Mouse (Mus musculus): Measurements from ENCODE around the gene Gm20765. TPM values are rescaled to one million over a fixed set of nuclear protein-coding genes. Genes with fewer than 3 reads are reported as not detected.
"Not testable (repeated sequence)": the region's sequence is repeated elsewhere in the genome, so short reads cannot be mapped to it uniquely, and the experiment has no call there.

Gm20765 gene
- polyA plus RNA-seq (2015; fragmentation: Nextera tagmentation; extraction: Ambion mirVana), result not detected in 2 replicates

DNA sequence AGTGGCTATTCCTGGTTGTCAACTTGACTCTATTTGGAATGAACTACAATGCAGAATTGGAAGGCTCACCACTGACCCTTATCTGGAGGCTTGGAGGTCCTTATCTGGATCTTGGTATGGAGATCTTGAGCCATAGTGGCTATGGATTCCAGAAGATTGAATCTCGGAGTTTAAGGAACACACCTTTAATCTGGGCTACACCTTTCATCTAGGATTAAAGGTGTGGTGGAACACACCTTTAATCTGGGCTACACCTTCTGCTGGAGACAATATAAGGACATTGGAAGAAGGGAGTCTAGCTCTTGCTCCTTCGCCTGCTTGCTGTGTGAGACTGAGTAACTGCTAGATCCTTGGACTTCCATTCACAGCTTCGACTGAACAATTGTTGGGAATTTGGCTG is at the start of gene Gm20765:
Gene Gm20765, plus strand, starts transcription at position 301 of the 400 bp plus-strand sequence.
- not testable (repeated sequence) for H3K9me3 ChIP-seq (ENCODE audit: control insufficient read depth); H3K27me3 ChIP-seq (replicated peaks; ENCODE audit: control insufficient read depth, insufficient read depth, low read length); H3K4me3 ChIP-seq (ENCODE audit: low read depth, low read length); ATAC-seq; H3K36me3 ChIP-seq (ENCODE audit: control insufficient read depth, insufficient read depth); H3K9ac ChIP-seq (ENCODE audit: low read depth, low read length); H3K27ac ChIP-seq (ENCODE audit: low read depth, low read length); H3K4me2 ChIP-seq (replicated peaks; ENCODE audit: low read depth); H3K4me1 ChIP-seq (replicated peaks; ENCODE audit: control insufficient read depth, insufficient read depth, low read length)
- no CpG with 5 or more reads among the region's 3 CpGs for WGBS

DNA sequence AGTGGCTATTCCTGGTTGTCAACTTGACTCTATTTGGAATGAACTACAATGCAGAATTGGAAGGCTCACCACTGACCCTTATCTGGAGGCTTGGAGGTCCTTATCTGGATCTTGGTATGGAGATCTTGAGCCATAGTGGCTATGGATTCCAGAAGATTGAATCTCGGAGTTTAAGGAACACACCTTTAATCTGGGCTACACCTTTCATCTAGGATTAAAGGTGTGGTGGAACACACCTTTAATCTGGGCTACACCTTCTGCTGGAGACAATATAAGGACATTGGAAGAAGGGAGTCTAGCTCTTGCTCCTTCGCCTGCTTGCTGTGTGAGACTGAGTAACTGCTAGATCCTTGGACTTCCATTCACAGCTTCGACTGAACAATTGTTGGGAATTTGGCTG is 42.6 kb upstream of the Gm20765 start, which contains the start of gene Gm21293:
Gene Gm21293, plus strand, starts transcription at position 301 of the 400 bp plus-strand sequence.
- WGBS, result no CpG with 5 or more reads among the region's 3 CpGs
- ATAC-seq, result not testable (repeated sequence)

DNA sequence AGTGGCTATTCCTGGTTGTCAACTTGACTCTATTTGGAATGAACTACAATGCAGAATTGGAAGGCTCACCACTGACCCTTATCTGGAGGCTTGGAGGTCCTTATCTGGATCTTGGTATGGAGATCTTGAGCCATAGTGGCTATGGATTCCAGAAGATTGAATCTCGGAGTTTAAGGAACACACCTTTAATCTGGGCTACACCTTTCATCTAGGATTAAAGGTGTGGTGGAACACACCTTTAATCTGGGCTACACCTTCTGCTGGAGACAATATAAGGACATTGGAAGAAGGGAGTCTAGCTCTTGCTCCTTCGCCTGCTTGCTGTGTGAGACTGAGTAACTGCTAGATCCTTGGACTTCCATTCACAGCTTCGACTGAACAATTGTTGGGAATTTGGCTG is 34.1 kb upstream of the Gm20765 start, which contains the start of gene Gm6763:
Gene Gm6763, plus strand, starts transcription at position 301 of the 400 bp plus-strand sequence.
- not testable (repeated sequence) for H3K4me2 ChIP-seq (replicated peaks; ENCODE audit: low read depth); H3K9me3 ChIP-seq (ENCODE audit: control insufficient read depth); ATAC-seq; H3K4me3 ChIP-seq (ENCODE audit: low read depth, low read length); H3K36me3 ChIP-seq (ENCODE audit: control insufficient read depth, insufficient read depth); H3K27ac ChIP-seq (ENCODE audit: low read depth, low read length); H3K9ac ChIP-seq (ENCODE audit: low read depth, low read length); H3K27me3 ChIP-seq (replicated peaks; ENCODE audit: control insufficient read depth, insufficient read depth, low read length); H3K4me1 ChIP-seq (replicated peaks; ENCODE audit: control insufficient read depth, insufficient read depth, low read length)
- WGBS, result no CpG with 5 or more reads among the region's 3 CpGs

More for the DNA sequence above, 42.6 kb upstream of the Gm20765 start, which contains the start of gene Gm21293:
- H3K4me1 ChIP-seq (replicated peaks; ENCODE audit: control insufficient read depth, insufficient read depth, low read length); H3K9ac ChIP-seq (ENCODE audit: low read depth, low read length); H3K9me3 ChIP-seq (ENCODE audit: control insufficient read depth); H3K27ac ChIP-seq (ENCODE audit: low read depth, low read length); H3K4me3 ChIP-seq (ENCODE audit: low read depth, low read length); H3K27me3 ChIP-seq (replicated peaks; ENCODE audit: control insufficient read depth, insufficient read depth, low read length); H3K36me3 ChIP-seq (ENCODE audit: control insufficient read depth, insufficient read depth); H3K4me2 ChIP-seq (replicated peaks; ENCODE audit: low read depth): not testable (repeated sequence)

DNA sequence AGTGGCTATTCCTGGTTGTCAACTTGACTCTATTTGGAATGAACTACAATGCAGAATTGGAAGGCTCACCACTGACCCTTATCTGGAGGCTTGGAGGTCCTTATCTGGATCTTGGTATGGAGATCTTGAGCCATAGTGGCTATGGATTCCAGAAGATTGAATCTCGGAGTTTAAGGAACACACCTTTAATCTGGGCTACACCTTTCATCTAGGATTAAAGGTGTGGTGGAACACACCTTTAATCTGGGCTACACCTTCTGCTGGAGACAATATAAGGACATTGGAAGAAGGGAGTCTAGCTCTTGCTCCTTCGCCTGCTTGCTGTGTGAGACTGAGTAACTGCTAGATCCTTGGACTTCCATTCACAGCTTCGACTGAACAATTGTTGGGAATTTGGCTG is 25.6 kb upstream of the Gm20765 start, which contains the start of gene Gm8764:
Gene Gm8764, plus strand, starts transcription at position 301 of the 400 bp plus-strand sequence.
- not testable (repeated sequence) for H3K36me3 ChIP-seq (ENCODE audit: control insufficient read depth, insufficient read depth); H3K4me3 ChIP-seq (ENCODE audit: low read depth, low read length); ATAC-seq; H3K27me3 ChIP-seq (replicated peaks; ENCODE audit: control insufficient read depth, insufficient read depth, low read length); H3K9me3 ChIP-seq (ENCODE audit: control insufficient read depth); H3K9ac ChIP-seq (ENCODE audit: low read depth, low read length); H3K4me2 ChIP-seq (replicated peaks; ENCODE audit: low read depth); H3K4me1 ChIP-seq (replicated peaks; ENCODE audit: control insufficient read depth, insufficient read depth, low read length); H3K27ac ChIP-seq (ENCODE audit: low read depth, low read length)
- WGBS, result no CpG with 5 or more reads among the region's 3 CpGs

DNA sequence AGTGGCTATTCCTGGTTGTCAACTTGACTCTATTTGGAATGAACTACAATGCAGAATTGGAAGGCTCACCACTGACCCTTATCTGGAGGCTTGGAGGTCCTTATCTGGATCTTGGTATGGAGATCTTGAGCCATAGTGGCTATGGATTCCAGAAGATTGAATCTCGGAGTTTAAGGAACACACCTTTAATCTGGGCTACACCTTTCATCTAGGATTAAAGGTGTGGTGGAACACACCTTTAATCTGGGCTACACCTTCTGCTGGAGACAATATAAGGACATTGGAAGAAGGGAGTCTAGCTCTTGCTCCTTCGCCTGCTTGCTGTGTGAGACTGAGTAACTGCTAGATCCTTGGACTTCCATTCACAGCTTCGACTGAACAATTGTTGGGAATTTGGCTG is 17.1 kb upstream of the Gm20765 start, which contains the start of gene Gm21304:
Gene Gm21304, plus strand, starts transcription at position 301 of the 400 bp plus-strand sequence.
- H3K27ac ChIP-seq (ENCODE audit: low read depth, low read length); H3K4me2 ChIP-seq (replicated peaks; ENCODE audit: low read depth); H3K4me3 ChIP-seq (ENCODE audit: low read depth, low read length); H3K9me3 ChIP-seq (ENCODE audit: control insufficient read depth); ATAC-seq; H3K27me3 ChIP-seq (replicated peaks; ENCODE audit: control insufficient read depth, insufficient read depth, low read length); H3K9ac ChIP-seq (ENCODE audit: low read depth, low read length); H3K4me1 ChIP-seq (replicated peaks; ENCODE audit: control insufficient read depth, insufficient read depth, low read length); H3K36me3 ChIP-seq (ENCODE audit: control insufficient read depth, insufficient read depth): not testable (repeated sequence)
- no CpG with 5 or more reads among the region's 3 CpGs for WGBS

DNA sequence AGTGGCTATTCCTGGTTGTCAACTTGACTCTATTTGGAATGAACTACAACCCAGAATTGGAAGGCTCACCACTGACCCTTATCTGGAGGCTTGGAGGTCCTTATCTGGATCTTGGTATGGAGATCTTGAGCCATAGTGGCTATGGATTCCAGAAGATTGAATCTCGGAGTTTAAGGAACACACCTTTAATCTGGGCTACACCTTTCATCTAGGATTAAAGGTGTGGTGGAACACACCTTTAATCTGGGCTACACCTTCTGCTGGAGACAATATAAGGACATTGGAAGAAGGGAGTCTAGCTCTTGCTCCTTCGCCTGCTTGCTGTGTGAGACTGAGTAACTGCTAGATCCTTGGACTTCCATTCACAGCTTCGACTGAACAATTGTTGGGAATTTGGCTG is 8.6 kb upstream of the Gm20765 start, which contains the start of gene Gm21312:
Gene Gm21312, plus strand, starts transcription at position 301 of the 400 bp plus-strand sequence.
- H3K27me3 ChIP-seq (replicated peaks; ENCODE audit: control insufficient read depth, insufficient read depth, low read length); H3K9ac ChIP-seq (ENCODE audit: low read depth, low read length); H3K9me3 ChIP-seq (ENCODE audit: control insufficient read depth); H3K4me1 ChIP-seq (replicated peaks; ENCODE audit: control insufficient read depth, insufficient read depth, low read length); H3K4me3 ChIP-seq (ENCODE audit: low read depth, low read length); H3K4me2 ChIP-seq (replicated peaks; ENCODE audit: low read depth); H3K36me3 ChIP-seq (ENCODE audit: control insufficient read depth, insufficient read depth); H3K27ac ChIP-seq (ENCODE audit: low read depth, low read length); ATAC-seq: not testable (repeated sequence)
- no CpG with 5 or more reads among the region's 3 CpGs for WGBS

DNA sequence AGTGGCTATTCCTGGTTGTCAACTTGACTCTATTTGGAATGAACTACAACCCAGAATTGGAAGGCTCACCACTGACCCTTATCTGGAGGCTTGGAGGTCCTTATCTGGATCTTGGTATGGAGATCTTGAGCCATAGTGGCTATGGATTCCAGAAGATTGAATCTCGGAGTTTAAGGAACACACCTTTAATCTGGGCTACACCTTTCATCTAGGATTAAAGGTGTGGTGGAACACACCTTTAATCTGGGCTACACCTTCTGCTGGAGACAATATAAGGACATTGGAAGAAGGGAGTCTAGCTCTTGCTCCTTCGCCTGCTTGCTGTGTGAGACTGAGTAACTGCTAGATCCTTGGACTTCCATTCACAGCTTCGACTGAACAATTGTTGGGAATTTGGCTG is 8.4 kb downstream of the Gm20765 start, which contains the start of gene Gm4340:
Gene Gm4340, plus strand, starts transcription at position 301 of the 400 bp plus-strand sequence.
- not testable (repeated sequence) for H3K9me3 ChIP-seq (ENCODE audit: control insufficient read depth); H3K9ac ChIP-seq (ENCODE audit: low read depth, low read length); ATAC-seq; H3K27me3 ChIP-seq (replicated peaks; ENCODE audit: control insufficient read depth, insufficient read depth, low read length); H3K27ac ChIP-seq (ENCODE audit: low read depth, low read length); H3K4me3 ChIP-seq (ENCODE audit: low read depth, low read length); H3K36me3 ChIP-seq (ENCODE audit: control insufficient read depth, insufficient read depth); H3K4me2 ChIP-seq (replicated peaks; ENCODE audit: low read depth); H3K4me1 ChIP-seq (replicated peaks; ENCODE audit: control insufficient read depth, insufficient read depth, low read length)
- WGBS, result no CpG with 5 or more reads among the region's 3 CpGs
